Mouse (Mus musculus) embryonic stem cell, embryonic (primary cell): ENCODE measurements around the gene A730009L09Rik.

ENCODE experiments used
- CTCF ChIA-PET, 4 experiments: fragments of 300-600 bp in 2 of 4; fragments of 350-600 bp in 2 of 4; sonication (Branson Sonifier 250); formaldehyde crosslinking; loops; one replicate each; lab custom pipeline; 2022; ENCODE audit warnings: inconsistent platforms in 2 of 4; lab: Charles Lee
- POLR2A ChIA-PET, 4 experiments: fragments of 300-600 bp in 2 of 4; fragments of 350-600 bp in 2 of 4; sonication (Branson Sonifier 250); formaldehyde crosslinking; loops; one replicate each; lab custom pipeline; 2022; ENCODE audit warnings: antibody characterized with exemption in 4 of 4, inconsistent platforms in 1 of 4; lab: Charles Lee

The A730009L09Rik gene

GRCm38 (mm10) chr16:84553981-84554380 is 39.1 kb downstream of the A730009L09Rik start:
- POLR2A ChIA-PET: interaction anchor here in 1 of 4 experiments (1.2 kb wide), 1 partner anchor 11 kb away, joined by 3 read pairs; no protein-coding TSS in a partner anchor
- CTCF ChIA-PET: interaction anchor here in 1 of 4 experiments (0.6 kb wide), 1 partner anchor 588 kb away, joined by 5 read pairs; no protein-coding TSS in a partner anchor

DNA sequence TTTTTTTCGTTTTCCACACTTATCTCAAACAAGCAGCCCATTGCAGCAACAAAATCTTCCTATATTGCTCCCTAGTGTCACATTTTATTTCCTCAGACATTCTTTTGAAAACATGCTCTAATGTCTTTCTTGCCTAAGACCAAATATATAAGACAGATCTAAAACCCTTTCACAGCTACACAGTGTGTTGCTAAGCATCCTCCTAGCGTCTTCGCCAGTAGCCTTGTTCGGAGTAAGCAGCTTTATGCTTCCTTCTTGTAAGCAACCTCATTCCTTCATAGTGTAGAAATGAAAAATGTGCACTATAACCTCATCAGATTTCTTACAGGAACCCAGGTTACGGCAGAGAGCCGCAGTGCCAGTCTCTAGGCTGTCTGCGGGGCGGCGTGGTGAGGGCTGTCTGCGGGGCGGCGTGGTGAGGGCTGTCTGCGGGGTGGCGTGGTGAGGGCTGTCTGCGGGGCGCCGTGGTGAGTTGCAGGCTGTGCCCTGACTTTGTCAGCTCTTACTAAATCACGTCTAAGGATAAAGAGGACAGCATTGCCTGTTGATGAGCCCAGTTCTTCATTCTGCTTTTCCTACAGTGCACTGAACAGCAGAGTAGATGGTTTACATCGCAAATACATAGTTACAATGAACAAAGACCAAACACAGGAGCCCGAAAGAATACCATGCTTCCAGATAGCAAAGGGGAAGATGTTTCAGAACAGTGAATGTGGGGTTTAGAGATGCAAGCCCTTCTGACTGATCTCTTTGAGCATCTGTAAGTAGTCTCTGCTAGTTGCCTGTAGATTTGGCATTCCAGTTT is 43.4 kb downstream of the A730009L09Rik start:
- CTCF ChIA-PET: interaction anchor here in 1 of 4 experiments (0.5 kb wide), 1 partner anchor 56 kb away, joined by 5 read pairs; no protein-coding TSS in a partner anchor
- POLR2A ChIA-PET: no interaction called here

- ChIA-PET POLR2A (interaction anchor here in 1 of 4 experiments (0.9 to 1.0 kb wide), 2 partner anchors 24 to 32 kb away, joined by 3 read pairs; no protein-coding TSS in a partner anchor), CTCF (interaction anchor here (0.6 to 1.4 kb wide), 22 partner anchors 9 to 1110 kb away, joined by 3 to 9 read pairs (median 3); no protein-coding TSS in a partner anchor)
These were observed 44.8 kb downstream of the A730009L09Rik start for GRCm38 (mm10) chr16:84559569-84560278.

GRCm38 (mm10) chr16:84560279-84560602 is 45.3 kb downstream of the A730009L09Rik start:
- ChIA-PET CTCF (interaction anchor here (0.6 to 1.4 kb wide), 21 partner anchors 8 to 1111 kb away, joined by 3 to 9 read pairs (median 3); no protein-coding TSS in a partner anchor), POLR2A (interaction anchor here in 1 of 4 experiments (0.9 to 1.0 kb wide), 2 partner anchors 24 to 32 kb away, joined by 3 read pairs; no protein-coding TSS in a partner anchor)
